Mouse (Mus musculus) erythroblast, embryonic 14.5 days (primary cell): ENCODE data around the gene Soga1. TPM values are rescaled to one million over a fixed set of nuclear protein-coding genes. Genes with fewer than 3 reads are reported as not detected.

Source experiments
- H3K27me3 ChIP-seq: 2 replicates; pipeline ENCODE4 v1.6.1; 2012; ENCODE audit warnings: inconsistent platforms; ENCODE audit not compliant: control insufficient read depth
- H3K36me3 ChIP-seq: 2 replicates; pipeline ENCODE4 v1.6.1; 2012; ENCODE audit warnings: mild to moderate bottlenecking, inconsistent platforms; ENCODE audit not compliant: control insufficient read depth
- H3K4me1 ChIP-seq: 2 replicates; pipeline ENCODE4 v1.6.1; 2012; ENCODE audit warnings: inconsistent platforms; ENCODE audit not compliant: control insufficient read depth
- H3K4me3 ChIP-seq: replicated peaks from 2 replicates; pipeline ENCODE3; 2012; ENCODE audit warnings: moderate library complexity, mild to moderate bottlenecking, inconsistent platforms
- H3K9me3 ChIP-seq: 2 replicates; pipeline ENCODE4 v1.6.1; 2012; ENCODE audit warnings: low read length, inconsistent platforms, mixed read lengths; ENCODE audit not compliant: control insufficient read depth
- GATA1 ChIP-seq: IDR thresholded peaks from 2 replicates; pipeline ENCODE4 v1.6.1; 2012; ENCODE audit warnings: low read length, inconsistent platforms, mixed read lengths
- TAL1 ChIP-seq: IDR thresholded peaks from 3 replicates; pipeline ENCODE4 v1.6.1; 2012; ENCODE audit warnings: low read length, inconsistent platforms, mixed read lengths
- polyA plus RNA-seq: library from polyadenylated mRNA; stranded (reverse); fragments of >175 nt; gene quantifications from 2 replicates; pipeline ENCODE4 v1.2.3, GENCODE M21; 2012

Gene Soga1
- polyA plus RNA-seq, 1 experiment: 0.14 TPM

DNA sequence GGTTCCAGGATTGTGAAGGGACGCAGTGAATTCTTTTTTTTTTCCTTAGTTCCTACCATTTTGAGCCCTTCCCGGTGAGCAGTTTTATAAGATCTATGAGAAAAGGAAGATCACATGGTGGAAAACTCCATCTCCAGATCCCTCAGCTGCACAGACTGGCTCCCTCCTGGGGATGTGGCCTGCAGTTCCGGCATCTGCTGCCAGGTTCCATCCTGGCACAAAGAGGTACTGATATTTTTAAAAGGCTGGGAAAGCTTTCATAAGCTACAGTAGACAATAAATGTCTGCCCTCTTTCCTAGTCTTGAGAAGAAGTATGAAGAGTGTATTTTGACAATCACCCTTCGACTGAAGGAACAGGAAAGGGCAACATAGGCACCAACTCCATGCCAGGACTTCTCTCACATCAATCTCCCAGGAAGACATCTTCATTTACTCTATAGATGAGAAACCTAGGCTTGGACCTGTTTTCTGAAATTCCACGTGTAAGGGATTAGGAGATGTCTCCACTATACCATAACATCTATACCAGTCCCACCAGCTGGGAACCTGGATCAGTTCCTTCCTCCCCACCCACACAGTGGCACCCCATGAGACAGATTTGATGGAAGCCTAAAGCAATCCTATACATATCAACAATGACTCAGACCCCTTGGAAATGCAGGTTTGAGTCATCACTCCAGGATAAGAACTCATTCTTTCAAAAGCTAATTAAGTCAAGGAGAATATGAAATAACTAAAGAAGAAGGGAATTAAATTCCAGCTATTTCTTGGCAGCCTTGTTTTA is 105.5 kb downstream of the Soga1 start:
- no peak for TF ChIP-seq TAL1
- no peak for TF ChIP-seq GATA1
- Histone ChIP-seq H3K4me3 (no peak overlapping the region), H3K27me3 (no peaks in the 10 kb centered on the region), H3K36me3 (peaks cover 76% of the 10 kb centered on the region), H3K9me3 (no peaks in the 10 kb centered on the region), H3K4me1 (peaks cover 10% of the 10 kb centered on the region)

DNA sequence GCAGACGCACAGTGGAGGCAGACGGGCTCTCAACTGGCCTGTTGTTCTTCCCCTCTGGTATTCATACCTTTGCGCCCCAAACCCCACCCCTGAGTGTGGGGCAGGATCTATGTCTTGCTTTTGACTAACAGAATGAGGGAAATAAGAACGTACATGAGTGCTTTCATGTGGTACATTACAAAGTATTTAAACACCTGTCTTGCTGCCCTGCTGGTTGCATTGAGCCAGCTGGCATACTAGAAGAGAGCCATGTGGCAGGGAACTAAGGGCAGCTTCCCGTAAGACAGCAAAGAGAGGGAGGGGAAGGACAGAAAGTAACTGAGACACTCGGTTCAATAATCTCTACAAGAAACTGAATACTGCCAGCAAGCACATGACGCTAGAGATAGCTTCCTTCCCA is 108.8 kb downstream of the Soga1 start:
- Histone ChIP-seq H3K4me3 (no peak overlapping the region), H3K27me3 (no peaks in the 10 kb centered on the region), H3K9me3 (no peaks in the 10 kb centered on the region), H3K36me3 (peaks cover 83% of the 10 kb centered on the region), H3K4me1 (peaks cover 19% of the 10 kb centered on the region)
- TF ChIP-seq GATA1 (no peak), TAL1 (no peak)

DNA sequence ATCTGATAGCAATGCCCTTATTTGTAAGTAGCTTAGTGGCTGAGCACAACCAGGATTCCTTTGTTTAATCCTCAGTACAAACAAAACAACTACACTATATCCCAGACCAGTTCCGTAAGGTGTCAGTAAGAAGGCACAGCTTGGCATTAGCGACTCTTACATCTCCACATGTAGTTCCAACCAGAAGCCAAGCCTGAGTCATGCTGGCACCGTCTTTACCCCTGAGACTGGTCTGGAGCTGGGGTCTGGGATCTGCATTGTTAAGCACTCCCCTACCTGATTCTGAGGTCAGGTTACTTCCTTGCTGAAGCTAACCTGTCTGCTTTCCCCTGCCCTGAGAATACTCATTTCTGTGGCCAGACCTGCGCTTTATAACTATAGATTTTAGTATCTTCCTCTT is 110.6 kb downstream of the Soga1 start:
- Histone ChIP-seq H3K36me3 (peaks cover 89% of the 10 kb centered on the region), H3K4me1 (peaks cover 21% of the 10 kb centered on the region), H3K4me3 (no peak overlapping the region), H3K27me3 (no peaks in the 10 kb centered on the region), H3K9me3 (no peaks in the 10 kb centered on the region)
- TF ChIP-seq GATA1: no peak
- no peak for TF ChIP-seq TAL1

DNA sequence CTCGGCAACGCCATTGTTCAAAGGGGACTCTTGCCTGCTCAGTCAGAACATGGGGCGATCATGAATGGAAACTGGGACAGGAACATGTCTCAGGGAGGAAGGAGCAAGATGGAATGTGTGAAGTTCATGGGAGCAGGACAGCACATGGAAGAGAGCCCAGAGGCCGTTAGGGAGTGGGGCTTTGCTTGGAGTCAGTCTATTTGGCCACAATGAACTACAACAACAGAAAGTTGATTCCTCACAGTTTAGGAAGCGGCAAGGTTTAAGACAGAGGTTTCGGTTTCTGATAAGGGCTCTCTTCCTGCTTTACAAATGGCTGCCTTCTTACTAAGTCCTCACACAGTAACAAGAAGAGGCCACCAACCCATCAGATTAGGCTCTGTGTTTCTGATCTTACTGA is 111.7 kb downstream of the Soga1 start:
- TF ChIP-seq GATA1: no peak
- TF ChIP-seq TAL1: no peak
- Histone ChIP-seq H3K27me3 (no peaks in the 10 kb centered on the region), H3K4me3 (no peak overlapping the region), H3K4me1 (peaks cover 21% of the 10 kb centered on the region), H3K36me3 (peaks cover 83% of the 10 kb centered on the region), H3K9me3 (no peaks in the 10 kb centered on the region)

Other genes starting within 250 kb of the Soga1 start
- gene Tgif2, start 239.2 kb downstream of the Soga1 start, polyA plus RNA-seq: 0.04 and 0.09 TPM in 2 replicates
- gene 4930518I15Rik, start 221.3 kb downstream of the Soga1 start, polyA plus RNA-seq: 0.04 TPM in 1 of 2 replicates, not detected in the other
- gene Rab5if, start 216.1 kb downstream of the Soga1 start, polyA plus RNA-seq: 8.9 and 10.3 TPM in 2 replicates
- gene Sla2, start 192.1 kb downstream of the Soga1 start, polyA plus RNA-seq: 0.02 and 0.03 TPM in 2 replicates
- 1.6 and 2.0 TPM in 2 replicates for gene Ndrg3, start 87.2 kb downstream of the Soga1 start, polyA plus RNA-seq
- gene Dsn1, start 72.1 kb downstream of the Soga1 start, polyA plus RNA-seq: 0.74 and 0.79 TPM in 2 replicates
- not detected in 2 replicates for gene Tldc2, start 7.8 kb upstream of the Soga1 start, polyA plus RNA-seq
- gene Samhd1, start 56.0 kb upstream of the Soga1 start, polyA plus RNA-seq: 0.75 and 1.0 TPM in 2 replicates
- 0.50 and 0.59 TPM in 2 replicates for gene Rbl1, start 125.3 kb upstream of the Soga1 start, polyA plus RNA-seq
- 4.6 and 6.0 TPM in 2 replicates for gene Rpn2, start 199.8 kb upstream of the Soga1 start, polyA plus RNA-seq
- not detected in 2 replicates for gene Mroh8, start 200.3 kb upstream of the Soga1 start, polyA plus RNA-seq